Mouse (Mus musculus) olfactory bulb, adult 2 months (tissue): ENCODE measurements around the gene Tmem217. TPM values are rescaled to one million over a fixed set of nuclear protein-coding genes. Genes with fewer than 3 reads are reported as not detected.

ENCODE experiments used
- H3K27ac ChIP-seq: fragments of 200-500 bp; 2 replicates; pipeline ENCODE4 v1.5.1; 2012; ENCODE audit warnings: low read depth, low read length; ENCODE audit not compliant: insufficient read depth
- H3K4me1 ChIP-seq: fragments of 200-500 bp; 2 replicates; pipeline ENCODE4 v1.6.1; 2012; ENCODE audit warnings: low read length; ENCODE audit not compliant: control insufficient read depth, insufficient read depth
- H3K4me3 ChIP-seq: fragments of 200-500 bp; 2 replicates; pipeline ENCODE4 v1.5.1; 2012; ENCODE audit warnings: mild to moderate bottlenecking, low read depth, low read length, moderate library complexity; ENCODE audit not compliant: insufficient read depth
- CTCF ChIP-seq: fragments of 200-500 bp; IDR thresholded peaks from 2 replicates; pipeline ENCODE4 v1.5.1; 2012; ENCODE audit warnings: low read depth, mild to moderate bottlenecking, low read length, moderate library complexity; ENCODE audit not compliant: insufficient read depth
- POLR2A ChIP-seq: fragments of 200-500 bp; IDR thresholded peaks from 2 replicates; pipeline ENCODE4 v1.6.1; 2012; ENCODE audit warnings: mild to moderate bottlenecking, low read depth, low read length, moderate library complexity; ENCODE audit not compliant: insufficient read depth
- WGBS: fragments of 180-500 bp; shearing (Covaris S2); methylation state at CpG from one replicate; pipeline ENCODE4 v1.1.7; 2018; 5-methylcytosine and 5-hydroxymethylcytosine counted together
- polyA plus RNA-seq: library from polyadenylated mRNA; stranded (reverse); fragments of >200 nt; gene quantifications from 2 replicates; pipeline ENCODE4 v1.2.4, GENCODE M21; 2012; ENCODE audit warnings: low replicate concordance; ENCODE audit not compliant: missing spikeins, insufficient read depth, insufficient read length

Gene Tmem217
- polyA plus RNA-seq, 1 experiment: not detected

GRCm38 (mm10) chr17:29485336-29486233, 66.6 kb downstream of the Tmem217 start:
- H3K4me1 ChIP-seq: peaks cover 7% of the 10 kb centered on the region
- H3K4me3 ChIP-seq: no peak overlapping the region
- 83% methylated on average over 3 of the region's 3 CpGs for WGBS
- TF ChIP-seq CTCF (no peak), POLR2A (no peak)
- no peak overlapping the region for H3K27ac ChIP-seq

- H3K27ac ChIP-seq: no peak overlapping the region
- H3K4me3 ChIP-seq: no peak overlapping the region
- peaks cover under 1% of the 10 kb centered on the region; the same call in 1 of the 2 replicates for H3K4me1 ChIP-seq
- TF ChIP-seq CTCF (no peak), POLR2A (no peak)
- 94% methylated on average over 2 of the region's 2 CpGs for WGBS
These were observed 67.8 kb downstream of the Tmem217 start for GRCm38 (mm10) chr17:29484431-29484830.

GRCm38 (mm10) chr17:29483282-29483681, 68.9 kb downstream of the Tmem217 start:
- no peak overlapping the region for H3K27ac ChIP-seq
- H3K4me3 ChIP-seq: no peak overlapping the region
- no peaks in the 10 kb centered on the region for H3K4me1 ChIP-seq
- WGBS: 97% methylated on average over 2 of the region's 2 CpGs
- TF ChIP-seq CTCF: no peak
- TF ChIP-seq POLR2A: no peak

- 93% methylated on average over 7 of the region's 7 CpGs for WGBS
- H3K4me1 ChIP-seq: no peaks in the 10 kb centered on the region
- H3K4me3 ChIP-seq: no peak overlapping the region
- H3K27ac ChIP-seq: no peak overlapping the region
- TF ChIP-seq CTCF (no peak), POLR2A (no peak)
These were observed 69.6 kb downstream of the Tmem217 start for GRCm38 (mm10) chr17:29482632-29483031.

- Histone ChIP-seq H3K4me1 (no peaks in the 10 kb centered on the region), H3K27ac (no peak overlapping the region), H3K4me3 (no peak overlapping the region)
- 96% methylated on average over 2 of the region's 2 CpGs for WGBS
- no peak for TF ChIP-seq POLR2A
- TF ChIP-seq CTCF: no peak
These were observed 71.9 kb downstream of the Tmem217 start for GRCm38 (mm10) chr17:29480256-29480655.

- 92% methylated on average over 4 of the region's 4 CpGs for WGBS
These were observed 73.9 kb downstream of the Tmem217 start for GRCm38 (mm10) chr17:29478271-29478670.

GRCm38 (mm10) chr17:29477357-29477756, 74.8 kb downstream of the Tmem217 start:
- TF ChIP-seq POLR2A (no peak), CTCF (no peak)
- no peaks in the 10 kb centered on the region for H3K4me1 ChIP-seq
- no peak overlapping the region for H3K27ac ChIP-seq
- 97% methylated on average over 10 of the region's 10 CpGs for WGBS
- no peak overlapping the region for H3K4me3 ChIP-seq

More at GRCm38 (mm10) chr17:29478271-29478670, 73.9 kb downstream of the Tmem217 start:
- TF ChIP-seq CTCF (no peak), POLR2A (no peak)
- no peaks in the 10 kb centered on the region for H3K4me1 ChIP-seq
- no peak overlapping the region for H3K27ac ChIP-seq
- no peak overlapping the region for H3K4me3 ChIP-seq

- TF ChIP-seq CTCF (no peak), POLR2A (no peak)
- Histone ChIP-seq H3K4me3 (no peak overlapping the region), H3K27ac (no peak overlapping the region), H3K4me1 (no peaks in the 10 kb centered on the region)
- 82% methylated on average over 4 of the region's 4 CpGs for WGBS
These were observed 75.7 kb downstream of the Tmem217 start for GRCm38 (mm10) chr17:29476461-29476860.

Other genes with a start within 250 kb of the Tmem217 start
- gene Pi16, start 234.7 kb downstream of the Tmem217 start, polyA plus RNA-seq: not detected in 2 replicates
- gene Mtch1, start 204.5 kb downstream of the Tmem217 start, polyA plus RNA-seq: not detected in 2 replicates
- gene Fgd2, start 191.5 kb downstream of the Tmem217 start, polyA plus RNA-seq: not detected in 2 replicates
- gene Pim1, start 61.6 kb downstream of the Tmem217 start, polyA plus RNA-seq: not detected in 2 replicates
- not detected in 2 replicates for gene Gm17657, start 2.7 kb downstream of the Tmem217 start, polyA plus RNA-seq
- not detected in 2 replicates for gene Tbc1d22b, start 2.6 kb downstream of the Tmem217 start, polyA plus RNA-seq
- not detected in 2 replicates for gene Rnf8, start 62.4 kb upstream of the Tmem217 start, polyA plus RNA-seq
- gene Gm28043, start 62.5 kb upstream of the Tmem217 start, polyA plus RNA-seq: not detected in 2 replicates
- 491 TPM in 1 of 2 replicates, not detected in the other for gene Cmtr1, start 108.2 kb upstream of the Tmem217 start, polyA plus RNA-seq
- gene Ccdc167, start 164.7 kb upstream of the Tmem217 start, polyA plus RNA-seq: not detected in 2 replicates